Mouse (Mus musculus) erythroid progenitor cell, adult 5-6 weeks (primary cell): ENCODE results near the gene Bspry. TPM values are rescaled to one million over a fixed set of nuclear protein-coding genes. Genes with fewer than 3 reads are reported as not detected.
A peak's percentile ranks its signal among the peaks of the same experiment; 100 is the strongest.

Source experiments
- ATAC-seq: replicated peaks from 2 replicates; pipeline ENCODE4 v1.8.0; 2016; ENCODE audit warnings: moderate number of reproducible peaks, mild to moderate bottlenecking, moderate TSS enrichment, inconsistent platforms; ENCODE audit not compliant: poor library complexity, low FRiP score, severe bottlenecking
- total RNA-seq, 2 experiments: library from RNA; stranded (forward) in 1 of 2; stranded (reverse) in 1 of 2; fragments of 150-400 nt in 1 of 2; fragments of 186-747, 209-891 nt in 1 of 2; gene quantifications; 2 replicates each; pipeline versions ENCODE4 v1.2.3 to v1.2.4; 2015 to 2017; ENCODE audit warnings: low replicate concordance in 2 of 2

The Bspry gene
- total RNA-seq (2015; ENCODE audit: low replicate concordance) = not detected in 2 replicates
- not detected in 2 replicates for total RNA-seq (2017; ENCODE audit: low replicate concordance)

GRCm38 (mm10) chr4:62479937-62480708 lies at the start of gene Bspry:
TSS of gene Bspry (plus strand) at chr4:62480053.
- peak; percentile 69 for ATAC-seq

DNA sequence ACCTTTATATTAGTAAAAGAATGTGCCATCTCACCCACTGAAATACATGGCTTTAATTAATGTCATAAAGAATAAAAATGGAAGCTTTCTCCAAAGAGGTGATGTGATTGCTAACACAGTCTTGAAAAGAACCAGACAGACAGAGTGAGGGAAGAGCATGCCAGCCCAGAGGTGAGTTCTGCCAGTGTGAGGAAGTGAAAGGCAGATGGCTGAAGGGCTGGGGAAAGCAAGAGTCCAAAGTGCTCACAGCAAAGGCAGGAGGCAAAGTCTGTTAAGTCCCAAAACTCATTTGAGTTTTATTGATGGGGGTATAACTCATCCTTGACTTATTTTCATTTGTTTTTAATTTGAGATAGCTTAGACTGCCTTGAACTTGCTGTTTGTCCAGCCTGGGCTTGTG lies 49.2 kb upstream of the Bspry start:
- ATAC-seq = no peak

- ATAC-seq = peak; percentile 93
These were observed 48.3 kb upstream of the Bspry start for GRCm38 (mm10) chr4:62431522-62431921.

- no peak for ATAC-seq
These were observed 45.6 kb upstream of the Bspry start for GRCm38 (mm10) chr4:62433939-62434870.

GRCm38 (mm10) chr4:62435081-62435480 lies 44.8 kb upstream of the Bspry start, which contains the start of gene Rnf183:
TSS of gene Rnf183 (minus strand) at chr4:62435252.
- no peak for ATAC-seq

DNA sequence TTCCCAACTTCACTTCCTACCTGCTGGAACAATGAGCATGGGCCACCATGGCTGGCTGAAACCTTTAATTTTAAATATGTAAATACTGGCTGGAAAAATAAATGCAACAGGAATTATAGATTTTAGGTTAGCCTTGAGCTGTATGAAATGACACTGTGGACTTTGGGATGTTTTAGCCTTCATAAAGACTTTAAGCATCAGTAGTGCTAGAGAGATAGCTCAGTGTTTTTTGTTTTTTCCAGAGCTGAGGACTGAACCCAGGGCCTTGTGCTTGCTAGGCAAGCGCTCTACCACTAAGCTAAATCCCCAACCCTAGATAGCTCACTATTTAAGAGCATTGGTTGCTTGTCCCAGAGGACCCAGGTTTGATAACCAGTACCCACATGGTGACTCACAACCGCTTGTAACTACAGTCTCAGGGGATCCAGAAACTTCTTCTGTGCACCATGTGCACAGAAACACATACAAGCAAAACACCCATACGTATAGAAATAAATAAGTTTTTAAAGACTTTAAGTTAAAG lies 42.5 kb upstream of the Bspry start:
- no peak for ATAC-seq

GRCm38 (mm10) chr4:62437871-62438270 lies 42.0 kb upstream of the Bspry start:
- no peak for ATAC-seq

GRCm38 (mm10) chr4:62439793-62440192 lies 40.1 kb upstream of the Bspry start:
- no peak for ATAC-seq

GRCm38 (mm10) chr4:62440544-62440943 lies 39.3 kb upstream of the Bspry start:
- ATAC-seq = no peak

GRCm38 (mm10) chr4:62440986-62441385 lies 38.9 kb upstream of the Bspry start:
- ATAC-seq = no peak

DNA sequence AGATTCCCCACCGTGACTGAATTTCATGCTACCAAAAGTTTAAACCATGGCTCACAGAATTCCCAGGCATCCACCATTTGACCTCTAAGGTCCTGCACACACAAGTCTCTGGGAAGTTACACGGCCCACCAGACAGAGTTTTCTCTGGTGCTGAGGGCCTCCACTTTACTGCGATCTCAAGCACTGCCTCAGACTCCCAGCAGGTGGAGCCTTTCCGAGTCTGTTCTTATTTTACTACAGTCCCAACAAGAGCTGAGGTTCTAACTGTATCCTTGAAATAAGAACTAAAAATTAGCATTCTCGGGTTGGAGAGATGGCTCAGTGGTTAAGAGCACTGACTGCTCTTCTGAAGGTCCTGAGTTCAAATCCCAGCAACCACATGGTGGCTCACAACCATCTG lies 24.9 kb upstream of the Bspry start:
- ATAC-seq = no peak

GRCm38 (mm10) chr4:62459081-62459480 lies 20.8 kb upstream of the Bspry start:
- no peak for ATAC-seq

DNA sequence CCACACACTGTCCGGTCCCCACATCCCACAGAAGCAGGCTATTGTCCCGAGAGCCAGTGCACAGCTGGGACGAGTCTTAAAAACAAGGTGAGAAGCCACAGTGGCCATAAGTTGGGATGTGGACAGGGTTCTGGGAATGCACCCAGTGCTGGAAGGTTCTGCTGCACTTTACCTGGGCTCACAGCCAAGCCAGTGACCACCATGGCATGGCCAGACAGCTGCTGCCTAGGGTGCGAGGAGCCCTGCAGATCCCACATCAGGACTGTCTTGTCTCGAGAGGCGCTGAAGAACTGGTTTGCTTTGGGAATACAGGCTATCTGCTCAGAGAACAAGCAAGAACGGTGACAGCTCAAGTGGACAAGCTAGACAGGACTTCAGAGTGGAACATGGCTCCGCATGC lies 19.5 kb upstream of the Bspry start:
- no peak for ATAC-seq

- no peak for ATAC-seq
These were observed 16.7 kb upstream of the Bspry start for GRCm38 (mm10) chr4:62463124-62463523.

GRCm38 (mm10) chr4:62468158-62468557 lies 11.7 kb upstream of the Bspry start:
- no peak for ATAC-seq

- ATAC-seq = peak; percentile 99
These were observed 9.2 kb upstream of the Bspry start, which contains the start of gene Wdr31 for GRCm38 (mm10) chr4:62470598-62471051. TSS of gene Wdr31 (minus strand) at chr4:62470896.

GRCm38 (mm10) chr4:62472071-62472470 lies 7.8 kb upstream of the Bspry start:
- no peak for ATAC-seq

- no peak for ATAC-seq
These were observed 4.7 kb upstream of the Bspry start for GRCm38 (mm10) chr4:62475131-62475530.

- ATAC-seq = no peak
These were observed 4.1 kb upstream of the Bspry start for GRCm38 (mm10) chr4:62475793-62476192.

DNA sequence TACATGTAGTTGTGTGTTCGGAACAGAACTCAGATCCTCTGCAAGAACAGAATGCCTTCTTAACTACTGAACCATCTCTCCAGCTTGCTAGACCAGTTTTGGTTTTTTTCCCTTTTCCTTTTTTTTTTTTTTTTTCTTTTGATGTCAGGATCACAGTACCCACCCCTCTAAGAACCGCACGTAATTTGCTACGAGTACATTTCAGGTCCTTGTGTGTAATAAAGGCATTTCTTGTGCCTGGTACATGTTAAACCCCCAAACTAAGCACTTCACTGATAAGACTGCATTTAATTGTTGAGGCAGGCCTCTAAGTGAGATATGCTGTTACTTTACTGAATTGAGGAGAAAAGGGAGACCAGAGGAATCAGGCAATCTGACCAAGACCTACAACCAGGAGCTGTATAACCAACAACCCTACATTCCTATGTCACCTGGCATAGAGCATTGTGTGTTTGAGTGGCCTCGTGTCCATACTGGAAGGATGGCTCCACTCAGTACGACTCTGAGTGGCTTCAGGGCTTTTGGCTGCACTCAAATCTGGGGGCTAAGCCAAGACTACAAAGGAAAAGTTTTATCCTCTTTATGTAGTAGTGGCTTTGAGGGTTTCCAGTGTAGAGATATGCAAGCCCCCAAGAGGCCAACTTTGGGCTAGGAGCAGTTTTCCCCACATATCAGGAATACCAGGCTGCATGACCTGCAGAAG lies 2.2 kb upstream of the Bspry start:
- ATAC-seq = no peak
